Mouse (Mus musculus): ENCODE measurements around the gene Micall2. TPM values are rescaled to one million over a fixed set of nuclear protein-coding genes. Genes with fewer than 3 reads are reported as not detected.
"Not testable (repeated sequence)": the region's sequence is repeated elsewhere in the genome, so short reads cannot be mapped to it uniquely, and the experiment has no call there.

The Micall2 gene
- total RNA-seq, 2 experiments from 2014 or later = 2.0 to 2.4 TPM

- DNase-seq (ENCODE audit: low spot score in 2 of 2) = no peak
- intact Hi-C loops (cut with DNase I) = no loop called here
These were observed 2.1 kb downstream of the Micall2 start for GRCm38 (mm10) chr5:139734016-139734415.

GRCm38 (mm10) chr5:139732634-139733107 lies 3.5 kb downstream of the Micall2 start:
- intact Hi-C loops (cut with DNase I) = no loop called here
- no peak for DNase-seq (ENCODE audit: low spot score in 2 of 2)

GRCm38 (mm10) chr5:139730712-139731486 lies 5.2 kb downstream of the Micall2 start:
- intact Hi-C loops (cut with DNase I) = no loop called here
- peak in 1 of 2 experiments; percentile 32 for DNase-seq (ENCODE audit: low spot score in 2 of 2)

GRCm38 (mm10) chr5:139727261-139727660 lies 8.9 kb downstream of the Micall2 start:
- intact Hi-C loops (cut with DNase I) = no loop called here
- DNase-seq (ENCODE audit: low spot score in 2 of 2) = no peak

- no peak for DNase-seq (ENCODE audit: low spot score in 2 of 2)
- intact Hi-C loops (cut with DNase I) = no loop called here
These were observed 9.9 kb downstream of the Micall2 start for GRCm38 (mm10) chr5:139726186-139726585.

- intact Hi-C loops (cut with DNase I) = no loop called here
- no peak for DNase-seq (ENCODE audit: low spot score in 2 of 2)
These were observed 11.6 kb downstream of the Micall2 start for GRCm38 (mm10) chr5:139724336-139725116.

- intact Hi-C loops (cut with DNase I) = no loop called here
These were observed 13.0 kb downstream of the Micall2 start for GRCm38 (mm10) chr5:139723113-139723512.

GRCm38 (mm10) chr5:139722709-139723108 lies 13.4 kb downstream of the Micall2 start:
- intact Hi-C loops (cut with DNase I) = no loop called here
- no peak for DNase-seq (ENCODE audit: low spot score in 2 of 2)

More at GRCm38 (mm10) chr5:139723113-139723512, 13.0 kb downstream of the Micall2 start:
- DNase-seq (ENCODE audit: low spot score in 2 of 2) = no peak

GRCm38 (mm10) chr5:139718949-139719348 lies 17.2 kb downstream of the Micall2 start:
- intact Hi-C loops (cut with DNase I) = no loop called here
- DNase-seq (ENCODE audit: low spot score in 2 of 2) = no peak

- no peak for DNase-seq (ENCODE audit: low spot score in 2 of 2)
- intact Hi-C loops (cut with DNase I) = no loop called here
These were observed 17.6 kb downstream of the Micall2 start for GRCm38 (mm10) chr5:139718540-139718939.

- intact Hi-C loops (cut with DNase I) = loop anchor here (1.0 kb wide), 1 partner anchor 33 kb away; no protein-coding TSS in a partner anchor
- DNase-seq (ENCODE audit: low spot score in 2 of 2) = peak; percentile 45 to 52
These were observed 18.4 kb downstream of the Micall2 start for GRCm38 (mm10) chr5:139717723-139718122.

GRCm38 (mm10) chr5:139706496-139706895 lies 29.6 kb downstream of the Micall2 start:
- intact Hi-C loops (cut with DNase I) = no loop called here
- DNase-seq (ENCODE audit: low spot score in 2 of 2) = no peak

GRCm38 (mm10) chr5:139702905-139703304 lies 33.2 kb downstream of the Micall2 start:
- DNase-seq (ENCODE audit: low spot score in 2 of 2) = no peak
- intact Hi-C loops (cut with DNase I) = no loop called here

GRCm38 (mm10) chr5:139702236-139702635 lies 33.9 kb downstream of the Micall2 start:
- intact Hi-C loops (cut with DNase I) = no loop called here
- no peak for DNase-seq (ENCODE audit: low spot score in 2 of 2)

- intact Hi-C loops (cut with DNase I) = no loop called here
- DNase-seq (ENCODE audit: low spot score in 2 of 2) = no peak
These were observed 39.2 kb downstream of the Micall2 start for GRCm38 (mm10) chr5:139696954-139697353.

GRCm38 (mm10) chr5:139695876-139696275 lies 40.3 kb downstream of the Micall2 start:
- intact Hi-C loops (cut with DNase I); DNase-seq (ENCODE audit: low spot score in 2 of 2): not testable (repeated sequence)

GRCm38 (mm10) chr5:139694989-139695571 lies 41.1 kb downstream of the Micall2 start:
- intact Hi-C loops (cut with DNase I) = no loop called here
- DNase-seq (ENCODE audit: low spot score in 2 of 2) = no peak

- no peak for DNase-seq (ENCODE audit: low spot score in 2 of 2)
- intact Hi-C loops (cut with DNase I) = no loop called here
These were observed 41.7 kb downstream of the Micall2 start for GRCm38 (mm10) chr5:139694292-139694988.

- no peak for DNase-seq (ENCODE audit: low spot score in 2 of 2)
- intact Hi-C loops (cut with DNase I) = no loop called here
These were observed 45.3 kb downstream of the Micall2 start for GRCm38 (mm10) chr5:139690791-139691190.

GRCm38 (mm10) chr5:139688356-139688755 lies 47.8 kb downstream of the Micall2 start:
- DNase-seq (ENCODE audit: low spot score in 2 of 2) = no peak
- intact Hi-C loops (cut with DNase I) = no loop called here
